Mouse (Mus musculus): ENCODE results near the gene Lats2. TPM values are rescaled to one million over a fixed set of nuclear protein-coding genes. Genes with fewer than 3 reads are reported as not detected.

The Lats2 gene
- 14.5 and 15.0 TPM in 2 replicates for polyA plus RNA-seq (2016; fragmentation: Nextera tagmentation; extraction: Ambion mirVana)

GRCm38 (mm10) chr14:57758237-57758636 is at the start of gene Lats2:
Gene Lats2 (minus strand): TSS chr14:57758388.
- Histone ChIP-seq H3K27ac (no peak within 1 kb of the TSS), H3K9ac (no peak within 1 kb of the TSS), H3K4me1 (peaks cover 15% of the 10 kb centered on the region), H3K36me3 (replicated peaks) (no peaks in the 10 kb centered on the region), H3K9me3 (no peaks in the 10 kb centered on the region), H3K4me2 (no peak within 1 kb of the TSS), H3K27me3 (peaks cover 14% of the 10 kb centered on the region; the same call in 1 of the 2 replicates), H3K4me3 (replicated peaks) (no peak within 1 kb of the TSS)
- 83% methylated on average over 4 of the region's 4 CpGs for WGBS
- no peak for ATAC-seq (ENCODE audit: low FRiP score)

- H3K9me3 ChIP-seq: no peaks in the 10 kb centered on the region
- WGBS: 87% methylated on average over 4 of the region's 4 CpGs
- H3K36me3 ChIP-seq (replicated peaks): peaks cover 69% of the 10 kb centered on the region
- no peak for ATAC-seq (ENCODE audit: low FRiP score)
- no peak overlapping the region for H3K4me3 ChIP-seq (replicated peaks)
- H3K27ac ChIP-seq: no peak overlapping the region
- H3K27me3 ChIP-seq: no peaks in the 10 kb centered on the region
- no peak overlapping the region for H3K4me2 ChIP-seq
- no peak overlapping the region for H3K9ac ChIP-seq
- H3K4me1 ChIP-seq: peaks cover 17% of the 10 kb centered on the region
Measured at GRCm38 (mm10) chr14:57803731-57804130, 45.5 kb upstream of the Lats2 start.

GRCm38 (mm10) chr14:57797991-57798931 is 40.1 kb upstream of the Lats2 start, which contains the start of gene Sap18:
Gene Sap18 (plus strand): TSS chr14:57798180.
- under 1% methylated on average over 97 of the region's 99 CpGs for WGBS
- Histone ChIP-seq H3K4me1 (peaks cover 17% of the 10 kb centered on the region), H3K4me2 (peak within 1 kb of the TSS; percentile 88), H3K9ac (peak within 1 kb of the TSS; percentile 89), H3K4me3 (replicated peaks) (peak within 1 kb of the TSS; percentile 83), H3K27me3 (no peaks in the 10 kb centered on the region), H3K36me3 (replicated peaks) (peaks cover 18% of the 10 kb centered on the region), H3K9me3 (no peaks in the 10 kb centered on the region), H3K27ac (peak within 1 kb of the TSS; percentile 71)
- peak; percentile 97 for ATAC-seq (ENCODE audit: low FRiP score)

- Histone ChIP-seq H3K4me3 (replicated peaks) (peak overlapping the region; percentile 83), H3K27me3 (no peaks in the 10 kb centered on the region), H3K4me1 (peaks cover 17% of the 10 kb centered on the region), H3K36me3 (replicated peaks) (peaks cover 11% of the 10 kb centered on the region), H3K9me3 (no peaks in the 10 kb centered on the region), H3K4me2 (peak overlapping the region; percentile 50), H3K27ac (no peak overlapping the region; the same call in 1 of the 2 replicates), H3K9ac (peak overlapping the region; percentile 42)
- WGBS: 9% methylated on average over 7 of the region's 7 CpGs
- peak; percentile 41 for ATAC-seq (ENCODE audit: low FRiP score)
Measured at GRCm38 (mm10) chr14:57797551-57797950, 39.4 kb upstream of the Lats2 start.

GRCm38 (mm10) chr14:57791171-57791570 is 33.0 kb upstream of the Lats2 start:
- H3K4me2 ChIP-seq: no peak overlapping the region
- 80% methylated on average over 4 of the region's 4 CpGs for WGBS

GRCm38 (mm10) chr14:57789759-57790158 is 31.6 kb upstream of the Lats2 start:
- WGBS: 90% methylated on average over 9 of the region's 9 CpGs
- Histone ChIP-seq H3K4me3 (replicated peaks) (no peak overlapping the region), H3K4me2 (no peak overlapping the region), H3K9me3 (no peaks in the 10 kb centered on the region), H3K36me3 (replicated peaks) (no peaks in the 10 kb centered on the region), H3K9ac (no peak overlapping the region), H3K27me3 (no peaks in the 10 kb centered on the region), H3K4me1 (no peaks in the 10 kb centered on the region), H3K27ac (no peak overlapping the region)
- no peak for ATAC-seq (ENCODE audit: low FRiP score)

More at GRCm38 (mm10) chr14:57791171-57791570, 33.0 kb upstream of the Lats2 start:
- no peak overlapping the region for H3K4me3 ChIP-seq (replicated peaks)
- H3K9ac ChIP-seq: no peak overlapping the region
- H3K4me1 ChIP-seq: no peaks in the 10 kb centered on the region
- H3K36me3 ChIP-seq (replicated peaks): no peaks in the 10 kb centered on the region
- no peak for ATAC-seq (ENCODE audit: low FRiP score)
- H3K9me3 ChIP-seq: no peaks in the 10 kb centered on the region
- no peak overlapping the region for H3K27ac ChIP-seq
- H3K27me3 ChIP-seq: no peaks in the 10 kb centered on the region

- ATAC-seq (ENCODE audit: low FRiP score): no peak
- H3K9me3 ChIP-seq: no peaks in the 10 kb centered on the region
- no peaks in the 10 kb centered on the region for H3K4me1 ChIP-seq
- H3K27ac ChIP-seq: no peak overlapping the region
- 73% methylated on average over 2 of the region's 2 CpGs for WGBS
- no peaks in the 10 kb centered on the region for H3K36me3 ChIP-seq (replicated peaks)
- H3K27me3 ChIP-seq: no peaks in the 10 kb centered on the region
- H3K9ac ChIP-seq: no peak overlapping the region
- H3K4me3 ChIP-seq (replicated peaks): no peak overlapping the region
- no peak overlapping the region for H3K4me2 ChIP-seq
Measured at GRCm38 (mm10) chr14:57789311-57789710, 31.1 kb upstream of the Lats2 start.

- Histone ChIP-seq H3K9me3 (no peaks in the 10 kb centered on the region), H3K9ac (no peak overlapping the region), H3K27ac (no peak overlapping the region), H3K4me1 (no peaks in the 10 kb centered on the region), H3K27me3 (no peaks in the 10 kb centered on the region), H3K36me3 (replicated peaks) (no peaks in the 10 kb centered on the region), H3K4me2 (no peak overlapping the region), H3K4me3 (replicated peaks) (no peak overlapping the region)
- 81% methylated on average over 4 of the region's 4 CpGs for WGBS
- ATAC-seq (ENCODE audit: low FRiP score): no peak
Measured at GRCm38 (mm10) chr14:57787406-57787805, 29.2 kb upstream of the Lats2 start.

GRCm38 (mm10) chr14:57772157-57772815 is 14.1 kb upstream of the Lats2 start:
- Histone ChIP-seq H3K36me3 (replicated peaks) (no peaks in the 10 kb centered on the region), H3K4me2 (no peak overlapping the region), H3K9ac (no peak overlapping the region), H3K27me3 (no peaks in the 10 kb centered on the region), H3K4me1 (no peaks in the 10 kb centered on the region), H3K27ac (no peak overlapping the region), H3K4me3 (replicated peaks) (no peak overlapping the region), H3K9me3 (0 out of 2 replicates have a peak, but pooled peaks cover 5% of the 10 kb centered on the region)
- no peak for ATAC-seq (ENCODE audit: low FRiP score)
- 83% methylated on average over 6 of the region's 6 CpGs for WGBS

- Histone ChIP-seq H3K4me1 (no peaks in the 10 kb centered on the region), H3K9me3 (0 out of 2 replicates have a peak, but pooled peaks cover 5% of the 10 kb centered on the region), H3K9ac (no peak overlapping the region), H3K4me2 (no peak overlapping the region), H3K27me3 (no peaks in the 10 kb centered on the region), H3K27ac (no peak overlapping the region), H3K4me3 (replicated peaks) (no peak overlapping the region), H3K36me3 (replicated peaks) (no peaks in the 10 kb centered on the region)
- 95% methylated on average over 5 of the region's 5 CpGs for WGBS
- ATAC-seq (ENCODE audit: low FRiP score): no peak
Measured at GRCm38 (mm10) chr14:57769102-57769501, 10.9 kb upstream of the Lats2 start.

- Histone ChIP-seq H3K9me3 (no peaks in the 10 kb centered on the region), H3K27ac (no peak overlapping the region), H3K4me2 (no peak overlapping the region), H3K36me3 (replicated peaks) (no peaks in the 10 kb centered on the region), H3K27me3 (peaks cover 14% of the 10 kb centered on the region; the same call in 1 of the 2 replicates), H3K9ac (no peak overlapping the region), H3K4me1 (peaks cover 7% of the 10 kb centered on the region), H3K4me3 (replicated peaks) (no peak overlapping the region)
- 48% methylated on average over 10 of the region's 10 CpGs for WGBS
- no peak for ATAC-seq (ENCODE audit: low FRiP score)
Measured at GRCm38 (mm10) chr14:57760447-57761412, 2.5 kb upstream of the Lats2 start.

Measured in forebrain, embryonic 12.5 days (tissue).